Mouse (Mus musculus) lung, embryonic 14.5 days (tissue): ENCODE results near the gene Fitm2. TPM values are rescaled to one million over a fixed set of nuclear protein-coding genes. Genes with fewer than 3 reads are reported as not detected.
A peak's percentile ranks its signal among the peaks of the same experiment; 100 is the strongest.

ENCODE experiments used
- ATAC-seq: fragments of 200-750 bp; cut with Nextera tagmentation; 2 replicates; pipeline ENCODE4 v1.8.0; 2017; ENCODE audit warnings: mild to moderate bottlenecking, moderate TSS enrichment, moderate library complexity; ENCODE audit not compliant: insufficient read depth
- DNase-seq: peaks from one replicate; pipeline ENCODE4 v3.0.0-alpha.2; 2015
- H3K27ac ChIP-seq: fragments of 300-500 bp; sonication (generic); 2 replicates; pipeline ENCODE4 v1.5.1; 2014; ENCODE audit warnings: low read depth, mild to moderate bottlenecking, moderate library complexity
- H3K27me3 ChIP-seq: fragments of 300-500 bp; sonication (generic); 2 replicates; pipeline ENCODE4 v1.6.1; 2014; ENCODE audit warnings: low read length, control low read depth; ENCODE audit not compliant: insufficient read depth
- H3K36me3 ChIP-seq: fragments of 300-500 bp; sonication (generic); 2 replicates; pipeline ENCODE4 v1.6.1; 2014; ENCODE audit warnings: control low read depth; ENCODE audit not compliant: insufficient read depth
- H3K4me1 ChIP-seq: fragments of 300-500 bp; sonication (generic); 2 replicates; pipeline ENCODE4 v1.6.1; 2014; ENCODE audit warnings: antibody characterized with exemption, control low read depth; ENCODE audit not compliant: insufficient read depth
- H3K4me2 ChIP-seq: fragments of 300-500 bp; sonication (generic); 2 replicates; pipeline ENCODE4 v1.6.1; 2014; ENCODE audit warnings: mild to moderate bottlenecking
- H3K4me3 ChIP-seq: fragments of 300-500 bp; sonication (generic); 2 replicates; pipeline ENCODE4 v1.5.1; 2014; ENCODE audit warnings: low read depth, low read length
- H3K9ac ChIP-seq: fragments of 300-500 bp; sonication (generic); 2 replicates; pipeline ENCODE4 v1.6.1; 2014
- H3K9me3 ChIP-seq: fragments of 300-500 bp; sonication (generic); 2 replicates; pipeline ENCODE4 v1.6.1; 2016; ENCODE audit warnings: low read depth, low read length, control low read depth
- CTCF ChIP-seq: IDR thresholded peaks from 2 replicates; pipeline ENCODE4 v1.5.1; 2016; ENCODE audit warnings: antibody characterized with exemption, low read depth
- WGBS: fragments of 180-500 bp; shearing (Covaris S2); extraction: QIAGEN DNeasy Blood & Tissue Kit; methylation state at CpG from one replicate; pipeline ENCODE4 v1.1.7; 2014; 5-methylcytosine and 5-hydroxymethylcytosine counted together
- polyA plus RNA-seq: library from polyadenylated mRNA; unstranded; fragments of >200 nt; fragmentation: Nextera tagmentation; extraction: Ambion mirVana; gene quantifications from 2 replicates; pipeline ENCODE4 v1.2.1, GENCODE M21; 2014

Gene Fitm2
- polyA plus RNA-seq, 1 experiment from 2014 or later: 10.1 TPM

DNA sequence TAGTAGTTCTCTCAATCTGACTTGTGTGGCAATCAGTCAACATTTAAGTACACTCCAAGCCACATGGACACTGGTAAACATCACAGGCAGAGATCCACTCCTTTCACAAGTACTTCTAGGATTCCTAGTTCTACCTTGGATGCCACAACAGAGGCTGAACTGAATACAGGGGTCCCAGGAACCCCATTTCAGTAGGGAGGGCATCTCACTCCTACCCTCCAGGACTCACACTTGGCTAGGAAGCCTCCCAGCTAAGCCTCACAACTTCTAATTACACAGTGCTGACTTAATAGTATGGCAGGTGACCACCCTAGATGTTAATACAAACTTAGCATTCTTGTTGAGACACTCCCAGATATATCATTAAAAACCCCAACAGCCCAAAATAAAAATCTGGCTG lies 54.6 kb downstream of the Fitm2 start:
- DNase-seq: no peak
- H3K27ac ChIP-seq: no peak overlapping the region
- no peaks in the 10 kb centered on the region for H3K27me3 ChIP-seq
- H3K4me1 ChIP-seq: peaks cover 4% of the 10 kb centered on the region
- TF ChIP-seq CTCF: no peak
- H3K36me3 ChIP-seq: peaks cover 20% of the 10 kb centered on the region
- no peak for ATAC-seq
- H3K4me3 ChIP-seq: peak overlapping the region; percentile 97
- H3K9ac ChIP-seq: peak overlapping the region; percentile 93
- peak overlapping the region; percentile 74 for H3K4me2 ChIP-seq
- H3K9me3 ChIP-seq: no peaks in the 10 kb centered on the region

DNA sequence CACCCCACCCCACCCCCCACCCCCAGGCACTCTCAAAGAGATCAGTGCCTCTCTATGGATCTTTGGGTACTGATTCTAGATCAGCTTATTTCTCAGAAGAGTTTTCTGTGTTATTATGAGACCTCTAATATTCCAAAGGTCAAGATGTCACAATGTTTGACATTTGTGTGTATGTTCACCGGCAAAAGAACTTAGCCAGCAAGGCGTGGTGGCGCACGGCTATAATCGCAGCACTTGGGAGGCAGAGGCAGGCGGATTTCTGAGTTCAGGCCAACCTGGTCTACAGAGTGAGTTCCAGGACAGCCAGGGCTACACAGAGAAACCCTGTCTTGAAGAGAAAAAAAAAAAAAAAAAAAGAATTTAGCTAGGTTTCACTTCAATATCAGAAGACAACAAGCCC lies 55.4 kb downstream of the Fitm2 start:
- no peak for TF ChIP-seq CTCF
- no peak for DNase-seq
- WGBS: 81% methylated on average over 6 of the region's 6 CpGs

More for the DNA sequence above, 55.4 kb downstream of the Fitm2 start:
- Histone ChIP-seq H3K4me1 (peaks cover 4% of the 10 kb centered on the region), H3K4me3 (no peak overlapping the region), H3K27me3 (no peaks in the 10 kb centered on the region), H3K9me3 (no peaks in the 10 kb centered on the region), H3K4me2 (no peak overlapping the region), H3K9ac (no peak overlapping the region), H3K36me3 (peaks cover 27% of the 10 kb centered on the region), H3K27ac (no peak overlapping the region)
- ATAC-seq: no peak

Other genes with a start within 250 kb of the Fitm2 start
- 2.7 and 2.9 TPM in 2 replicates for gene Jph2, start 74.6 kb downstream of the Fitm2 start, polyA plus RNA-seq
- 90.7 and 91.9 TPM in 2 replicates for gene Oser1, start 47.9 kb downstream of the Fitm2 start, polyA plus RNA-seq
- 0.91 and 1.1 TPM in 2 replicates for gene Gdap1l1, start 34.2 kb downstream of the Fitm2 start, polyA plus RNA-seq
- not detected in 2 replicates for gene R3hdml, start 19.7 kb upstream of the Fitm2 start, polyA plus RNA-seq
- gene Hnf4a, start 34.2 kb upstream of the Fitm2 start, polyA plus RNA-seq: 0.11 TPM in 1 of 2 replicates, not detected in the other
- gene Ttpal, start 129.7 kb upstream of the Fitm2 start, polyA plus RNA-seq: 37.3 and 41.1 TPM in 2 replicates
- 56.2 and 62.5 TPM in 2 replicates for gene Serinc3, start 172.5 kb upstream of the Fitm2 start, polyA plus RNA-seq
- gene Pkig, start 185.8 kb upstream of the Fitm2 start, polyA plus RNA-seq: 143 and 145 TPM in 2 replicates